Mouse (Mus musculus): Measurements from ENCODE around the gene Rerg. TPM values are rescaled to one million over a fixed set of nuclear protein-coding genes. Genes with fewer than 3 reads are reported as not detected.

Rerg gene
- polyA plus RNA-seq, 1 experiment from 2014 or later = 3.2 TPM

GRCm38 (mm10) chr6:137017216-137017973 is 152.9 kb downstream of the Rerg start:
- H3K4me2 ChIP-seq = no peak overlapping the region
- no peak for ATAC-seq (ENCODE audit: low FRiP score)
- H3K9ac ChIP-seq = no peak overlapping the region
- no peak overlapping the region for H3K27ac ChIP-seq
- no peaks in the 10 kb centered on the region for H3K4me1 ChIP-seq (replicated peaks)
- H3K27me3 ChIP-seq = no peaks in the 10 kb centered on the region
- no peaks in the 10 kb centered on the region for H3K36me3 ChIP-seq
- H3K9me3 ChIP-seq = no peaks in the 10 kb centered on the region
- 95% methylated on average over 7 of the region's 7 CpGs for WGBS
- no peak overlapping the region for H3K4me3 ChIP-seq

DNA sequence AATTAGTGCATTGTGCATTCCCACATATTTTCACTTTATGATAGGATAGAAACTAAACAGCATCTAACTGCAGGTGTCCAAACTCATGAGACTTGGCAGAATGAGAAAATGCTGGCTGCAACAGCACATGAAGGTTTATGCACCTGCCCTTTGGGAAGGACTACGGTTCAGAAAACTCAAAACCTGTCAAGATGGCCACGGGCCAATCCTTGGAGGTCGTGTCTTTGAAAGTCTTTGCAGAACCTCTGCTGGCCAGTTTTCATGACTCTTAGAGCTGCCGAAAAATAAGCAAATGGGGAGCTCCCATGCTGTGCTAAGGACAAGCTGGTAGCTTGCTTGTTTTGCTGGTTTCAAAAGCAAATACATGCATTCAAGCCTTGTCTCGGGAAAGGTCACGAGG is 156.0 kb downstream of the Rerg start:
- H3K4me1 ChIP-seq (replicated peaks) = no peaks in the 10 kb centered on the region
- H3K4me3 ChIP-seq = no peak overlapping the region
- no peak for ATAC-seq (ENCODE audit: low FRiP score)
- WGBS = 67% methylated on average over 6 of the region's 6 CpGs
- H3K27ac ChIP-seq = no peak overlapping the region
- no peak overlapping the region for H3K4me2 ChIP-seq
- H3K27me3 ChIP-seq = no peaks in the 10 kb centered on the region
- H3K9ac ChIP-seq = no peak overlapping the region
- no peaks in the 10 kb centered on the region for H3K36me3 ChIP-seq
- H3K9me3 ChIP-seq = no peaks in the 10 kb centered on the region

GRCm38 (mm10) chr6:137011187-137011586 is 159.1 kb downstream of the Rerg start:
- no peak overlapping the region for H3K4me2 ChIP-seq
- H3K4me3 ChIP-seq = no peak overlapping the region
- H3K4me1 ChIP-seq (replicated peaks) = no peaks in the 10 kb centered on the region
- no peaks in the 10 kb centered on the region for H3K36me3 ChIP-seq
- H3K27ac ChIP-seq = no peak overlapping the region
- 89% methylated on average over 5 of the region's 5 CpGs for WGBS
- ATAC-seq (ENCODE audit: low FRiP score) = no peak
- no peaks in the 10 kb centered on the region for H3K9me3 ChIP-seq
- no peak overlapping the region for H3K9ac ChIP-seq
- no peaks in the 10 kb centered on the region for H3K27me3 ChIP-seq

Other genes starting within 250 kb of the Rerg start
- not detected in 2 replicates for gene Erp27, start 248.3 kb downstream of the Rerg start, polyA plus RNA-seq (2015; fragmentation: Nextera tagmentation; extraction: Ambion mirVana)
- not detected in 2 replicates for gene Pde6h, start 246.7 kb downstream of the Rerg start, polyA plus RNA-seq (2015; fragmentation: Nextera tagmentation; extraction: Ambion mirVana)
- 16.7 and 19.2 TPM in 2 replicates for gene Arhgdib, start 228.6 kb downstream of the Rerg start, polyA plus RNA-seq (2015; fragmentation: Nextera tagmentation; extraction: Ambion mirVana)
- gene Ptpro, start 81.8 kb upstream of the Rerg start, polyA plus RNA-seq (2015; fragmentation: Nextera tagmentation; extraction: Ambion mirVana) = 36.1 and 39.9 TPM in 2 replicates

Data from hindbrain, embryonic 13.5 days (tissue).